Mouse (Mus musculus): ENCODE data around the gene Scn10a. TPM values are rescaled to one million over a fixed set of nuclear protein-coding genes. Genes with fewer than 3 reads are reported as not detected.

Scn10a gene
- total RNA-seq (2023): not detected in 4 replicates

DNA sequence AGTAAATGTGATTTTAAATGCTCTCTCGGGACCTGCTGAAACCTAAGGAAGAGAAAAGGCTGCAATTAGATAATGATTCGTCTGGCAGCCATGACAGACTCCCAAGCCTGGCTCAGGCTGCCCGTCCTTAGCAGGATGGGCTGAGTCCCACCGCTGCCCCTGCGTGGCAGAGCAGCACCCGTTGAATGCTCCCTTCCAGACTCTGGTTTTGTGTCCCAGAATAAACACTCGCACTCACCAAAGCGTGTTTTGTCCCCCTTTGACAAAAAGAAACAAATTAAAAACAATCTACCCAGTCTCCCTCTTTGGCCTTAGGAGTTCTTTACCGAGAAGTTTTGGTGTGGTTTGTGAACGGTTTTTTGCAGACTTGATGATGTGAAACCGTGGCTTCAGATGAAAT is at the start of gene Scn10a:
Gene Scn10a (minus strand): TSS at position 101 of the 400 bp plus-strand sequence.

GRCm38 (mm10) chr9:119578636-119579438 is 140.3 kb downstream of the Scn10a start, which contains the start of gene Scn5a:
Scn5a (minus strand) TSS chr9:119579016.

Other genes with a start within 250 kb of the Scn10a start
- not detected in 4 replicates for gene Scn5a, start 140.3 kb downstream of the Scn10a start, total RNA-seq (2023)
- gene Scn11a, start 106.1 kb upstream of the Scn10a start, total RNA-seq (2023): not detected in 4 replicates
- gene Wdr48, start 175.6 kb upstream of the Scn10a start, total RNA-seq (2023): 64.2 to 78.2 TPM (median 70.0 TPM) in 4 replicates
- 8.6 to 12.9 TPM (median 10.7 TPM) in 4 replicates for gene Gorasp1, start 218.2 kb upstream of the Scn10a start, total RNA-seq (2023)
- 0.76 TPM in 1 of 4 replicates, not detected in the others for gene Ttc21a, start 218.3 kb upstream of the Scn10a start, total RNA-seq (2023)

Data from B cell, adult 62 days (primary cell).